Mouse (Mus musculus) cerebellum, adult 9-11 months (tissue): ENCODE measurements around the gene Abi1.

Source experiments
- DNase-seq: peaks from one replicate; pipeline ENCODE4 v3.0.0; 2022

Gene Abi1

DNA sequence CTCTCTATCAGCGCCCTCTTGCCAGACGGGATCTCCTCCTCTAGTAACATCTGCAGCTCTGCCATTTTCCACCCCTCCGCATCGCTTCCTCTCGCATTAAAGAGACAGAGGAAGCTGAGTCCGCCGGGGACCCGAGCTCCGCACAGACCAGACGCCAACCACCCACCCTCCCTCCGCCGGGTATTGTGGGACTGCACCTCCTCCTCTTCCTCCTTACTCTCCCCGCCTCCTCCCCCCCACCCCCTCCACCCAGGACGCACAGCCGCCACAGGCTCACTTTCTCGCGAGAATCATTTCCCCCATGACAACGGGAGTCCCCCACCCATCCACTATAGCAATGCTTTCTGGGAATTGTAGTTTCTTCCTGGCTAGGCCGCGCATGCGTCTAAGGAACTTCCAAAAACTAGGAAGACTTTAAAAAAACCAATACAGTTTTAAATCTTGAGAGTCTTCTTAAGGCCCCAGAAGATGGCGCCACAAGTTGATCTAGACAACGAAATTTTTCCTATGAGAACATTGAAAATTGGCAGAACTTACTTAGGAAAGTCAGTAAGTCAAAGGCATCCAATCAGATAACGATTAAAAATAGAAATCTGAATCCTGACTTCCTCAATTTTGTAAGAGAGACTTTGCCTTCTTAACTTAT, at the start of gene Abi1:
TSS of gene Abi1 (minus strand) at position 241 of the 646 bp plus-strand sequence.
- DNase-seq = peak; percentile 94

DNA sequence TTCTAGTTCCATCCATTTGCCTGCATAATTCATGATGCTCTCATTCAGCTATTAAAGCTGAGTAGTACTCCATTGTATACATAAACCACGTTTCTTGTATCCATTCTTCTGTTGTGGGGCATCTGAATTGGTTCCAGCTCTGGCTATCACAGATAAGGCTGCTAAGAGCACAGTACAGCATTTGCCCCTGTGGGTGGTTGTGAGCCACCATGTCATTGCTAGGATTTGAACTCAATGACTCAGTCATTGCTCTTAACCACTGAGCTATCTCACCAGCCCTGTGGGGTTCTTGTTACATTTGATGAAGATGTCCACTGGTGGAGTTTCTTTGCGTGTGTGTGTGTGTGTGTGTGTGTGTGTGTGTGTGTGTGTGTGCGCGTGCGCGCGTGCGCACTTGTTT, 44.5 kb upstream of the Abi1 start:
- DNase-seq = no peak

DNA sequence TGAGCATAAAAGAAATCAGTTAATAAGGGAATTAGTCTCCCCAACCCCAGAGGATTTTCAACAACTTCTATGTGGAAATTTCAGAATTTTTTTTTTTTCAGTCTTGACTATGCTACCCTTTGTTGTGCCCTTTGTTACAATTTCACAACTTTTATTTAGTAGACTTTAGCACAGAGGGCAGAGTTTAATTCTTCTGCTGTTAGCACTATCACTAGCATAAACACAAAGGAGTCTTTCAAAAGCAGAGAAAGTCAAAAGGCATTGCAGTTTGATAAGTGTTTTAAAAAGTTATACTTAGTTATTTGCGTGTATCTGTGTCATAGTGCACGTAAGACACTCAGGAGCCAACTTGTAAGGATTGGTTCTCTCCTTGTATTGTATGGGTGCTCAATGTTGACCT, 38.5 kb upstream of the Abi1 start:
- no peak for DNase-seq

DNA sequence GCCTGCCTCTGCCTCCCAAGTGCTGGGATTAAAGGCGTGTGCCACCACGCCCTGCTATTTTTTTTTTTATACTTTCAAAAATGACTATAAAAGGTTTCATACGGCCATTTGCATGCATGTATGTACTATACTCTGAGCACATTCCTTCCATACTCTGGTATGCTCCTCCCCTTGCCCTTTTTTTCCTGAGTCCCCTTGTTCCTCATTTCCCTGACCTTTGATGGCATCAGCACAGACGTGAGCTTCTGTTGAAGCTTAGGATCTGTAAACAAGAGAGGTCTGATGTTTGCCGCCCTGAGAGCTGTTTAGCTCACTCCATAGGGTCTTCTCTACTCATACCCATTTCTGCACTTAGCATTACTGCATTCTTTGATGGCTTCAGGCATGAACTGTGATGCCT, 37.7 kb upstream of the Abi1 start:
- no peak for DNase-seq

DNA sequence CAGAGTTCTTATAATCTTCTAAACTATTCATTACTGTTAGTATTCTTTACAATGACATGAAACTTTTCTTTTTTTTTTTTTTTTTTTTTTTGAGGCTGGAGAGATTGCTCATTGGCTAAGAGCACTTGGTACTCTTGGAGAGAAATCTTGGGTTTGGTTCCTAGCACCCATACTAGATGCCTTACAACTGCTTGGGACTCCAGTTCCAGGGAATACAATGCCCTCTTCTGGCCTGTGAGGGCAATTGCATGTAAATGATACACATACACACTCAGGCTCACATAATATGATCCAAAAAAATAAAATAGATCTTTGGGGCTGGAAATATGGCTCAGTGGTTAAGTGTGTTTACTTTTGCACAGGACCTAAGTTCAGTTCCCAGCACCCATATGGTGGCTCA, 36.7 kb upstream of the Abi1 start:
- DNase-seq = no peak

DNA sequence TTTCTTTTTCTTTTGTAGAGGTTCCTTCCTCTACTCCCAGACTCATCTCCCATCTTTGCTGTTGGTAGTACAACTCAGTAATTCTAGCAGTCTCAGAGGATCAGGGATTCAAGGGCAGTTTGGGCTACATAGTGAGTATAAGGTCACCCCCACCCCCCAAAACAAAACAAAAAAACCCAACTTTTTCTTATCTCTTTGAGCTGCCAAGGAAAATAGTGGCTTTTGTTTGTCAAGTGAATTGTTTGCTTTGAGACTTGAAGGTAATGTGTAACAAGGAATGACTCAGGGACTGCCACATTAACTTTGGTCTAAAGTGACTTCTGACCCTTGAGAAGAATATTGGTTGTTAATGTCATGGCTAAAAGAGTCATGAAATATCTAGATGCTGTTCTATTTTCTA, 35.8 kb upstream of the Abi1 start:
- no peak for DNase-seq

DNA sequence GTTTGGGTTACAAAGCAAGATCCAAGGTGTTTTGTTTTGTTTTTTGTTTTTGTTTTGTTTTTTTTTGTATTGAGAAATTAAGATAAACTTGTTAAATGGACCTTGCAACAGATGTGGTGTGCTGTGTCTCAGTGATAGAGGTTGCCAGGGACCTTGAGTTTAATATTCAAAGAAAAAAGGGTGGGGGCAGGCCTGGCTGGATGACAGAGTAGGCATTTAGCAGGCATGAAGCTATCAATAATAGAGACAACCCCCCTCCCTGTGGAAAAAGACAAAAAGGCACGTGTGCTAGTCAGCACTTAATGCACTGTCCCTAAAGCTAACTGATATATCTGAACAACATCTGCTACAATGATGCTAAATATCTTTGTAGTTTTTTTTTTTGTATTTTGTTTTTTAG, 31.4 kb upstream of the Abi1 start:
- DNase-seq = no peak

DNA sequence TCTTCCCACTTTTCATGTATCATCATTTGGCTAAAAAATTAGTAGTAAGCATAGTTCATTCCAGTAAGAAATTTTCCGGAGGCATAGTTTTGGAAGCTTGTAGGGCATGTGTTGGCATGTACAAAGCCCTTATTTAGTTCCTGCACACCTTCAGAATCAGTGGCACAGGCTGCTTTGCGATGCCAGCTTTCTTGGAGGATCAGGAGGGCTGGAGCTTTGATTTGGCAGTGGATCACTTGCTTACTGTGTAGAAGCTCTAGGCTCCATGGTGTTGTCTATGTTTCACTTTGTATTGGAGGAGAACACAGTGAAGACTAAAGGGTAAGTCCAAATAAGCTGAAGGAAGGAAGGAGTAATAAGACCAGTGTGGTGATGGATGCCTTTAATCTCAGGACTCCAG, 30.4 kb upstream of the Abi1 start:
- peak; percentile 17 for DNase-seq

DNA sequence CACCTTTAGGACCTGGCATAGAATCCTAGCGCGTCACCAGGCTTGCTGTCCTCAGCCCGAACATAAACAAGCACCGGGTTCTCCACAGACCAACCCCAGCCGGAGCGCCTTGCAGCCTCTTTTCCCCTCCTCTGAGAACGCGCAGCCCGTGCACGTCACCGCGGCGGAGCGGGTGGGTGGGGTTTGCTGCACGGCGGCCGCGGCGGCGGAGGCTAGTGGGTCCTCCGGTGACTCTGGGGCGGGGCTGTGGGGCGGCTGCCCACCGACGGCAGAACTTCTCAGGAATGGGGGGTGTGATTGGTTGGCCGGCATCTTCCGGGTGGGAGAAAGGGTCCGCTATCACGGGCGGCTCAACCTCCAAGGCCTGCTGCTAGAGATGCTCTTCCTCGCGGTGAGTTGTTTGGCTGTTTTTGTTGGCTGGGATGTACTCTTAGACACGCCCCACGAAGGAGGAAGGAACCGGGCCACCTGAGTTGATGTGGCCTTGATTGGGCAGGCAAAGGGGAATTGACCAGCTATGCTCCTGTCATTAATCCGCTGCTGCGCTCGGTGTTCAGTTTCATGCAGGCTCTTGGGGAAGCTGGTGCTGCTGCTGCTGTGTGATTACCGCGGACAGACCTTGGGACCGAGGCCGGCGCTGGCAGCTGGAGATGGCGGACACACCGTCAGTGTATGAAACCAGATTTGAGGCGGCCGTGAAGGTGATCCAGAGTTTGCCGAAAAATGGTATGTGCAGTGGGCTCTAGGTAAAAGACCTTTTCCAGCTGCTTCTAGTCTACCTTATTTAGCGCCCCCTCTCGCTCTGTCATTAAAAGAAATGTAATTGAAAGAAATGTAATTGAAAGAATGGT, 29.1 kb upstream of the Abi1 start:
- peak; percentile 96 for DNase-seq

DNA sequence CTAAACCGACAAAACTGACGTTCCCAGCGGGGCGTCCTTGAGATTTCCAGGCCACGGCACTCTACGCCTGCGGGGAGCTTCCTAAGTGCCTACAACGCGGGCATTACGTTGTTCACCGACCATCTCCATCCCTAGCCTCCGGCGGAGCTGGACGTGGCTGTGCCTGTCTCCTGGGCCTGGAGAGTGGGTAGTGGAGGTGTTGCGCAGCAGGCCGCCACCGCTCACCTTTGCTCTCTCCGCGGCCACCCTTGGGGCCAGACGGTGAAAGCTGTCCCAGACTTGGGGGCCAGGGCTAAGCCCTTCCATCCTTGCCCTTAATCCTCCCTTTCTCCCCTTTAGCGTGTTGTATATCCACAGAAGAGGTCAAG, 28.3 kb upstream of the Abi1 start:
- no peak for DNase-seq

DNA sequence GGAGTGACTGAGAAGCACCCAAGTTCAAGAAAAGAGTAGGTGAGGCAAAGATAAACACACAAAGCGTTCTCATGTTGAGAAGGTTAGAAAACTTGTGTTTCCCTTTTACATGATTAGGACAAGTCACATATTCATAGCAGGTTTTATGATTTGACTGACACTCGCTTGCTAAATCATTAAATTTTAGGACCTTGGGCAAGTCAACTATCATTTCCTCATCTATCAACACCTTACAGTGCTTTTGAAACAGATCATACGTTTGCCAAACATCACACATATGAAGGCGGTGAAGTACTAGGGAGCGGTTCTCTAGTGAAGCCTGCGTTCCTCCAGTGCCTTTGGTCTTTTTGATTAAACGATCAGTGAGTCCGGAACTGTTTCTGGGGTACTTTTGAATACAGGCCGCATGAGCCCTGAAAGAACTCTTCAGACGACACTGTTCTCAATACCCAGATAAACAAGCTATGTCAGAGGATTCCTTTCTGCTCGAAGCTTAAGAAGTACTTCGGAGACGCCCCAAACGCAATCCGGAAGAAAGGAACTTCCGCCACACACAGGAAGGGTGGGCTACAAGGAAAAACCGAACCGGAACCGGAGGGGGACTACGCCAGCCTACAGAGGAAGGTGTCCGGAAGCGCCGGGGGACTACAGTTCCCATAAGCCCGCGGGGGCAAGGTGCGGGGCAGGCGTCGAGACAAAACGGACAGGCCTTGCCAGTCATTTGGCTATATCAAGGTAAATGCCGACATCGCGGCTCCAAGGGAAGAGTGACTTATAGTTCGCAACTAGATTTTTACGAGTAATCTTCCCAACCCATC, 27.7 kb upstream of the Abi1 start, which contains the start of gene Acbd5:
TSS of gene Acbd5 (plus strand) at position 616 of the 818 bp plus-strand sequence.
- peak; percentile 97 for DNase-seq

DNA sequence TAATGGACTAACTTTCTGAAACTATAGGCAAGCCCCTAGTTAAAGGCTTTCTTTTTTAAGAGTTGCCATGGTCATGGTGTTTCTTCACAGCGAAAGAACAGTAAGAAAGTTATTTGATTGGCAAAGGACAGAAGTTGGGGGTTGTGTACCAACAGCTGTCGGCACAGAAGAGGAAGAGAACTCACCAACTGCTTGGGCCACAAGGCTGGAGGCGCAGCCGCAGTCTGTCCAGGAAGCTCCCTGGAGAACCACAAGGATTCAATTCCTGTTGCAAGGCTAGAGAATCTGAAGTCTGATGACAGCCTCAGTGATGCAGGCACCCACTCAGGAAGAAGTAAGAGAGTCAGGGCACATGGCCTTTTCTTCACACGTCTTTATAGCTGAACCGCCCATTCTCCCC, 12.5 kb upstream of the Abi1 start:
- no peak for DNase-seq

DNA sequence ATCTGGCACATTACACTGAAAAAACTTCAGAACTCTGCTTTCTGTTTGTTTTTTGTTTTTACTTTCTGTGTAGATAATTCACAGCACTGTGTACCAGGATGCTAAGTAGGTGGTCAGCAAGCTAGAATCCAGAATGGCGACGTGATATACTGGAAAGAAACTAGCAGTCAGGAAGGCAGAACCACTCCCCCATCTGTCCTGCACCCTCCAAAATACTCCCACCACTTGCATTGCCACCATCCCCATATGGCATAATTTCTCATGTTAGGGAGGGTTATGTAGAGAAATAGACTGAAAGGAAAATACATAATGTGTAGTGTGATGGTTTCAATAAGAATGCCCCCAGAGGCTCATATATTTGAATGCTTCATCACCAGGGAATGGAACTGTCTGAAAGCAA, 11.8 kb upstream of the Abi1 start:
- DNase-seq = no peak

DNA sequence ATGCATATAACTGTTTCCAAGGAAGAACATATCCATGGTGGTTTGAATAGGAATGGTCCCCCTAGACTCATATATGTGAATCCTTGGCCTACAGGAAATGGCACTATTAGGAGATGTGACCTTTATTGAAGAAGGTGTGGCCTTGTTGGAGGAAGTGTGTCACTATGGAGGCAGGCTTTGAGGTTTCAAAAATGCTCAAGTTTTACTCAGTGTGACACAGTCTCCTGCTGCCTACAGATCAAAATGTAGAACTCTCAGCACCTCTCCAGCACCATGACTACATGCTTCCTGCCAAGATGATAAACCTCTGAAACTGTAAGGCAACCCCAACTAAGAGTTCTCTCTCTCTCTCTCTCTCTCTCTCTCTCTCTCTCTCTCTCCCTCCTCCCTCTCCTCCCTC, 8.0 kb upstream of the Abi1 start:
- no peak for DNase-seq

DNA sequence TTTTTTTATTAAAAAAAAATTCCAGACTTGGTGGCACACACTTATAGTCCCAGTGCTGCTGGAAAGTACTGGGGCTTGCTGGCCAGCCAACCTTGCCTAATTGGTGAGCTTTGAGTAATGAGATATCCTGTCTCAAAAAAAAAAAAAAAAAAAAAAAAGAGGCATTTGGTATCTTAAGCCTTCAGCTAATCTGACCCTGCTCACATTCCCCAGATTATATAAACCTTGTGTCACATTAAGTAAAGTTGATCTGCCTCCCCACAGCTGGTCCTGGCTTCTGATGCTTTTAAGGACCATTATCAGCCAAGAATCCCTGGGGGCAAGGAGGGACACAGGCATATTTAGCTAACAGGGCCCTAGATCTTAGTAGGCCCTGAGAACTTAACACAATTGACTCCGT, 5.7 kb upstream of the Abi1 start:
- DNase-seq = no peak

DNA sequence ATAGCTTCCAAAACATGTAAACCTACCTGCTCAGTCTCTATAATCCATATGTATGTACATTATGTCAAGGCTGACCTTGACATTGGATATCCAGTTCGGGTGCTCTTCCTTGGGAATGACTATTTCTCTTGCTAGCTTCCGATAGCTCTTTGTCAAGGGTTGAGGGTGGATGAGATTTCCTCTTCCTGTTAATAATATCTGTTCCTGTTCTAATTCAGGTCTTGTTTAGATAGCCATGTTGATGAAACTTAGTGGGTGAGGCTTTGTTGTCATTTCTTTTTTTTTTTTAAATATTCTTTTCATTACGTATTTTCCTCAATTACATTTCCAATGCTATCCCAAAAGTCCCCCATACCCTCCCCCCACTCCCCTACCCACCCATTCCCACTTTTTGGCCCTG, 2.1 kb upstream of the Abi1 start:
- DNase-seq = no peak

DNA sequence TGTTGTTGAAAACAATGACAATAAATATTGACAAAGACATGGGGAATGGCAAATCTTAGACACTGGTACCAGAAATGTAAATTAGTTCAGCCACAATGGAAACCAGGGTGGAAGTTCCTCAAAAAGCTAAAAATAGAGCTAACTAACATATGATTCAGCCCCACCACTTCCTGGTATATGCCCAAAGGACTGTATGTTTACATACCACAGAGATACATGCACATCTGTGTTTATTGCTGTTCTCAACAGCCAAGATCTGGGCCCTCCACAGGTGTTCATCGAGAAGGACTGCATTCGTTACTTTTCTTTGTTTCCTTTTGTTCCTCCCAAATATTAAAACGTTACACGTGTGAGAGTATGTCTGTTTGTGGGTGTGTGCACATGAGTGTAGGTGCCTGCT, 1.4 kb upstream of the Abi1 start:
- no peak for DNase-seq

DNA sequence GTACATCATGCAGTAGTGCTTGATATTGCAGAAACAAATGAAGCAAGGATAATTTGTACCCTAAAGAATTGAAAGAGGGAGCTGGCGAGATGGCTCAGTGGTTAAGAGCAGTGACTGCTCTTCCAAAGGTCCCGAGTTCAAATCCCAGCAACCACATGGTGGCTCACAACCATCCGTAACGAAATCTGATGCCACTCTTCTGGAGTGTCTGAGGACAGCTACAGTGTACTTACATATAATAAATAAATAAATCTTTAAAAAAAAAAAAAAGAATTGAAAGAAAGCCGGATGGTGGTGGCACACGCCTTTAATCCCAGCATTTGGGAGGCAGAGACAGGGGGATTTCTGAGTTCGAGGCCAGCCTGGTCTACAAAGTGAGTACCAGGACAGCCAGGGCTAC, 649 bp upstream of the Abi1 start:
- DNase-seq = peak; percentile 52

DNA sequence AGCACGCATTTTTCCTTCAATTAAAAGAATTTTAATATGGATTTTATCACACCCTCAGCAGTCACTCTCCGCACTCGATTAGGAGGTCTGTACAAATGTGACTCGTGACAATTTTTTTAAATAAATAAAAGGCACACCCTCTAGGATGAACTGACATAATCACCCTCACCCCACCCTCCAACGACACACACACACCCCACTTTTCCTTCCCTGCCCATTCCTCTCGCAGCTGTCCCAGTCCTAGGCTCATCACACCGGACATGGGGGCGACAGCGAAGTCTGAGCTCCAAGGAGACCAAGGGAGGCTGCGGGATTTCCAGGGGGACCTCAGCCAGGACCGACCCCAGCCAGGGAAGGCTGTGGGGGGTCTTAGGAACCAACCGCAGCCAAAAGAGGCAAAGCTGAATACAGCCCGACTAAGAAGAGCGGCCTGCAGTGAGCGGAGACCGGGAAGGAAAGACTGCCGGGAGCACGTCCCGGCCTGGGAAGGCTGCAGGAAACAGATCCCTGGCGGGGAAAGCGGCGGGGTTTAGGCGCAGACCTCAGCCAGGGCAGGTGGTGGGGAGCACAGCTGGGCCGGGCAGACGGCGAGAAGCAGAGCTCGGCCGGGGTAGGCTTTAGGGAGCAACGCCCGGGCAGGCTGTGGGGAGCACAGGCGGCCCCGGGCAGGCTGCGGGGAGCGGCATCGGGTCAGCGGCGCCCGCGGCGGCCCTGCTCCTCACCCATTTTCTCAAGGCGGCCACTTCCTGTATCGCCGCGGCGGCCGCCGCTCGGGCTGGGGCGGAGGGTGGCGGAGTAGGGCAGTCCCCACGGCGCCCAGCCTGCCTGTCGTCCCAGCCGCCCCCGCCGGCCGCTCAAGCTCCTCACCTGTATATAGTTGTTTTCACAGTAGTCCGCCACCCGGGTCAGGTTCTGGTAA, 700 bp downstream of the Abi1 start:
- DNase-seq = peak; percentile 76

DNA sequence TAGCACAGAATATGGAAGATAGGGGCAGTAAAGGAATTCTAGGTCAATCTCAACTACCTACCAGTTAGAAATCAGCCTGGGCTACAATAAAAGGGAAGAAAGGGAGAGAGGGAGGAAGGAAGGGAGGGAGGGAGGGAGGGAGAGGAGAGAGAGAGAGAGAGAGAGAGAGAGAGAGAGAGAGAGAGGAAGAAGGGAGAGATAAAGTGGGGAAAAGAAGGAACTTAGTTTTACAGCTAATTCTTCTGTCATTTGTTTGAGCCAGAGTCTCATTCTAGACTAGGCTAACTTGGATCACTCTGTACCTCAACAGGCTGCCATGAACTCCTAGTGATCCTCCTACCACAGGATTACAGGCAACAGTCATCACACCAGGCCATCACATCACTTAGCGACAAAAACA, 4.6 kb downstream of the Abi1 start:
- no peak for DNase-seq

DNA sequence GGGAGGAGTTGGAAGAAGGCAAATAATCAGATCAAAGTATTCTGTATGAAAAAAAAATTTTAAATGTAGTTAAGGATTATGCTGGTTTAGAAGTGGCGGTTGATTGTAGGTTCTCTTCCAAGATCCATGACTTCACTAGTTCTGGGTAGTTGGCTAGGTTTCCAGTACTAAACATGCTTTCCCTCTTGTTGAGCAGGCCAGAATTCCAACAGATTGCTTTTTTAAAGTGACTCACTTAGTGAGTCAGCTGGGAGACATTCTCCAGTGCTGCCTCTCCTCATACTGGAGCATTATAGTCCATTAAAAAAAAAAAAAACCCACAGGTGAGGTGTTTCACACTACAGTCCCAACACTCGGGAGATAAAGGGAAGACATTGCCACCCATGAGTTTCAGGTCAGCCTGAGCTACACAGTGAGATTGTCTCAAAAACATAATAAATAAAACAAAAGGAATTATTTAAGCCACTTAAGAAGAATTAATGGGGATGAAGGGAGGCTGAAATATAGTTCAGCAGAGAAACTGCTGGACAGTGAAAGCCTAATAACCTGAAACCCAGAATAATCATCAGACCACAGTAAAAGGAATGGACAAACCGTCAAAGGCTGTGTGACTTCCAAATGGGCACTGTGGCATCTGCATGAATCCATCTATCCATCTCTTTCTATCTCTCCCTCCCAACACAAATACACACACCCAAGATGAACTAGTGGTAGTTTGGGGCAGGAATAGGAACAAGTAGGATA, 5.2 kb downstream of the Abi1 start:
- DNase-seq = no peak

DNA sequence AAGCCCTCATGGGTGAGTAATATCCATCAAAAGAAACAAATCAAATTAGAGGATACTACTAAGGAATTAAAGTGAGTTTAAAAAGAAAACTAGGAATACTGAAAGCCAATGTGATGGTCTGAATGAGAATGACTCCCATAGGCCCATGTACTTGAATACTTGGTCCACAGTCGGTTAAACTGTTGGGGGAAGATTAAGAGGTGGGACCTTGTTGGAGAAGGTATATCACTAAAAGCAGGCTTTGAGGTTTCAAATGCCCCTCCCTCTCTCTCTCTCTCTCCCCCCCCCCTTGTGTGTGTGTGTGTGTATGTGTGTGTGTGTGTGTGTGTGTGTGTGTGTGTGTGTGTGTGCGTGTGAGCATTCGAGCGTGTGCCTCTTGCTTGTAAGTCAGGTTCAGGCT, 9.4 kb downstream of the Abi1 start:
- no peak for DNase-seq
